Mouse (Mus musculus): ENCODE measurements around the gene Ccdc89. TPM values are rescaled to one million over a fixed set of nuclear protein-coding genes. Genes with fewer than 3 reads are reported as not detected.

The Ccdc89 gene
- polyA plus RNA-seq, 1 experiment from 2014 or later = 1.3 TPM

- Histone ChIP-seq H3K9me3 (replicated peaks) (no peaks in the 10 kb centered on the region), H3K27ac (peak overlapping the region; percentile 97), H3K4me1 (peaks cover 12% of the 10 kb centered on the region), H3K36me3 (ENCODE audit: poor library complexity, severe bottlenecking) (0 out of 2 replicates have a peak, but pooled peaks cover 10% of the 10 kb centered on the region), H3K9ac (peak overlapping the region; percentile 98), H3K4me3 (peak overlapping the region; percentile 98), H3K27me3 (no peaks in the 10 kb centered on the region), H3K4me2 (peak overlapping the region; percentile 87)
- peak; percentile 68 for ATAC-seq
- under 1% methylated on average over 87 of the region's 123 CpGs for WGBS
Measured at GRCm38 (mm10) chr7:90443101-90444091, 17.0 kb downstream of the Ccdc89 start.

GRCm38 (mm10) chr7:90444206-90444605, 17.8 kb downstream of the Ccdc89 start:
- H3K27me3 ChIP-seq = no peaks in the 10 kb centered on the region
- peak overlapping the region; percentile 97 for H3K27ac ChIP-seq
- H3K9me3 ChIP-seq (replicated peaks) = no peaks in the 10 kb centered on the region
- H3K4me2 ChIP-seq = peak overlapping the region; percentile 87
- 0 out of 2 replicates have a peak, but pooled peaks cover 10% of the 10 kb centered on the region for H3K36me3 ChIP-seq (ENCODE audit: poor library complexity, severe bottlenecking)
- peak overlapping the region; percentile 98 for H3K4me3 ChIP-seq
- 0% methylated on average over 6 of the region's 6 CpGs for WGBS
- no peak for ATAC-seq
- H3K4me1 ChIP-seq = peaks cover 12% of the 10 kb centered on the region
- peak overlapping the region; percentile 98 for H3K9ac ChIP-seq

DNA sequence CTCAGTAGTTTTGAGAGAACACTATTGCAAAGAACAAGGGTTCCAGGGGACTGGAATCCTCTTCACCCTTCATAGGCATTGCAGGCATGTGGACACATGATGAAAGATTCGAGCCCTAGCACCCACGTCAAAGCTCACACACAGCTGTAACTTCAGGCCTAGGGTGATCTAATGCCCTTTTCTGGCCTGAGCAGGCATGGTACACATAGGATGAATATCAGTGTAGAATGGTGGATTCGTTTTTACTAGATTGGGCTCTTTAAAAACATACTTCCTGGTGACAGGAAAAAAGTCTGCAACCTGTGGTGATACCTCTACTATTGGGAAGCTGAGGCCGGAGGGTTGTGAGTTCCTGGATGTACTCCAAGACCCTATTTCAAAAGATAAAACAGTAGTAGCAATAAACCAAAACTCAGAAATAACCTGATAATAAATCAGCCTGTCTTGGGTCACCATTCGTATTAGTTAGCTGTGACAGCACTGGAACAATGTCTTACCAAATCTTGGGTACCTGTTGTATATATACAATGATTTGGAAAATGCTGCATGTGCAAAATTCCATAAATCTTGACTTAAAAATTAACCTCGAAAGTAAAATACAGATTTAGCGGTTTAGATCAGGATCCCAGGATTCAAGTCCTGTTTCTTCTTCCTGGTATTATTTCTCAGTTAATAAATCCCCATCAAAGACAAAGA, 29.9 kb downstream of the Ccdc89 start:
- ATAC-seq = no peak
- Histone ChIP-seq H3K9me3 (replicated peaks) (no peaks in the 10 kb centered on the region), H3K36me3 (ENCODE audit: poor library complexity, severe bottlenecking) (peaks cover 29% of the 10 kb centered on the region), H3K27ac (peak overlapping the region; percentile 83), H3K4me1 (peaks cover 10% of the 10 kb centered on the region), H3K4me2 (peak overlapping the region; percentile 58), H3K27me3 (no peaks in the 10 kb centered on the region), H3K4me3 (peak overlapping the region; percentile 63), H3K9ac (peak overlapping the region; percentile 72)
- WGBS = 40% methylated on average over 7 of the region's 7 CpGs

- Histone ChIP-seq H3K4me1 (peaks cover 10% of the 10 kb centered on the region), H3K4me3 (peak within 1 kb of the TSS; percentile 63), H3K9ac (peak within 1 kb of the TSS; percentile 72), H3K36me3 (ENCODE audit: poor library complexity, severe bottlenecking) (peaks cover 22% of the 10 kb centered on the region), H3K4me2 (peak within 1 kb of the TSS; percentile 58), H3K27me3 (0 out of 2 replicates have a peak, but pooled peaks cover 2% of the 10 kb centered on the region), H3K9me3 (replicated peaks) (no peaks in the 10 kb centered on the region), H3K27ac (peak within 1 kb of the TSS; percentile 83)
- peak; percentile 99 for ATAC-seq
- WGBS = under 1% methylated on average over 41 of the region's 41 CpGs
Measured at GRCm38 (mm10) chr7:90456845-90457468, 30.6 kb downstream of the Ccdc89 start, which contains the start of gene Tmem126a. Gene Tmem126a, minus strand, starts transcription at chr7:90457229.

GRCm38 (mm10) chr7:90457517-90457916, 31.1 kb downstream of the Ccdc89 start:
- Histone ChIP-seq H3K4me2 (peak overlapping the region; percentile 58), H3K4me1 (peaks cover 10% of the 10 kb centered on the region), H3K36me3 (ENCODE audit: poor library complexity, severe bottlenecking) (peaks cover 17% of the 10 kb centered on the region), H3K27ac (peak overlapping the region; percentile 83), H3K9ac (peak overlapping the region; percentile 72), H3K9me3 (replicated peaks) (no peaks in the 10 kb centered on the region), H3K27me3 (0 out of 2 replicates have a peak, but pooled peaks cover 2% of the 10 kb centered on the region), H3K4me3 (peak overlapping the region; percentile 63)
- WGBS = 20% methylated on average over 10 of the region's 10 CpGs
- peak; percentile 71 for ATAC-seq

DNA sequence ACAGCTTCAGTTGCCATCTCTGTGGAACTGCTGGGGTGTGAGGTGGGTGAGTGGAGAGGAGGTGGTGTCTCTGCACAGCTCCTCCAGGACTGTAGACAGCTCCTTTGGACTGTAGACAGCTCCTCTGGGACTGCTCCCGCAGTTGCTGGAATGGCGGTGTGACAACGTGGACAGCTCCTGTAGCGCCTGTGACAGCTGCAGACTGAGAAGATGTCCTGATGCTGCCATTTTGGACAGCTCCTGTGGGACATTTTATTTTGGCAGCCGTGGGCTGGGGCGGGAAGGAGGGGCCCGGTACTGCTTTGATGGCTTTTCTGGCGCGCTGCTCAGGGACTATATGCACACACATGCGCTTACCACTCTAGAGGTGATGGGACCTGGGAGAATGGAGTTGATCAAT, 34.0 kb downstream of the Ccdc89 start:
- Histone ChIP-seq H3K9me3 (replicated peaks) (no peaks in the 10 kb centered on the region), H3K4me1 (peaks cover 10% of the 10 kb centered on the region), H3K9ac (no peak overlapping the region), H3K4me2 (no peak overlapping the region), H3K4me3 (no peak overlapping the region), H3K27ac (no peak overlapping the region), H3K27me3 (0 out of 2 replicates have a peak, but pooled peaks cover 2% of the 10 kb centered on the region), H3K36me3 (ENCODE audit: poor library complexity, severe bottlenecking) (no peaks in the 10 kb centered on the region)
- no peak for ATAC-seq
- 67% methylated on average over 10 of the region's 10 CpGs for WGBS

GRCm38 (mm10) chr7:90460930-90461329, 34.6 kb downstream of the Ccdc89 start:
- Histone ChIP-seq H3K4me2 (no peak overlapping the region), H3K4me3 (no peak overlapping the region), H3K27me3 (0 out of 2 replicates have a peak, but pooled peaks cover 2% of the 10 kb centered on the region), H3K4me1 (peaks cover 6% of the 10 kb centered on the region), H3K9me3 (replicated peaks) (no peaks in the 10 kb centered on the region), H3K9ac (no peak overlapping the region), H3K36me3 (ENCODE audit: poor library complexity, severe bottlenecking) (no peaks in the 10 kb centered on the region), H3K27ac (no peak overlapping the region)
- no peak for ATAC-seq
- WGBS = 24% methylated on average over 14 of the region's 14 CpGs

DNA sequence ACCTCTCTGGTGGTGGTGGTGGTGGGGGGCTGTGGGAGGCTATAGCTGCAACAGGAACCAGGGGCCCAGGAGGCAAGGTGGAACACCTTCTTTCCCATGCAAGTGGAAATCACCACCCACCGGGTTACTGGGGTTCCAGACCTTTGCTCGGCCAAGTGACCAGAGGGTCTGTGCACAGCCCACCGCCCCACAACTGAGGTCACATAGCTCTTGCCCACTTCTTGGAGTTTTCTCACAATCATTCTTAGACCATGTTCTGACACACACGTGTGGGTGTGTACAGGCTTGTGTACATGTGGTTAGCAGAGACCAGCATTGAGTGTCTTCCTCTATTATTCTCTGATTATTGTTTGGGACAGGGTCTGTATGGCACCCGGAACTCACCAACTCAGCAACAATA, 35.1 kb downstream of the Ccdc89 start:
- WGBS = 95% methylated on average over 5 of the region's 5 CpGs
- Histone ChIP-seq H3K9me3 (replicated peaks) (no peaks in the 10 kb centered on the region), H3K36me3 (ENCODE audit: poor library complexity, severe bottlenecking) (peaks cover 3% of the 10 kb centered on the region; the same call in 1 of the 2 replicates), H3K4me3 (no peak overlapping the region), H3K4me2 (no peak overlapping the region), H3K27ac (no peak overlapping the region), H3K9ac (no peak overlapping the region), H3K4me1 (peaks cover under 1% of the 10 kb centered on the region; the same call in 1 of the 2 replicates), H3K27me3 (0 out of 2 replicates have a peak, but pooled peaks cover 2% of the 10 kb centered on the region)
- ATAC-seq = no peak

DNA sequence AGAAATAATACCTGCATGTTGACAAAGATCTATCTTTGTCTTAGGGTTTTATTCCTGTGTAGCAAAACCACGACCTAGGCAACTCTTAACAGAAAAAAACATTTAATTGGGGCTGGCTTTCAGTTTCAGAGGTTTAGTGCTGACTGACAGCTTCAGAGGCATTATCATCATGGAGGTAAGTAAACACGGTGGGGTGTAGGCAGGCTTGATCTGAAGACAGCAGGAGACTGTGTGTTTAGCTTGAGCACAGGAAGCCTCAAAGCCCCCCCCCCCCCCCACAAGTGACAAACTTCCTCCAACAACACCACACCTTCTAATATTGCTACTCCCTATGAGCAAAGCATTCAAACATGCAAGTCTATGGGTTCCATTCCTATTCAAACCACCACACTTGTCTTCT, 47.1 kb downstream of the Ccdc89 start:
- H3K36me3 ChIP-seq (ENCODE audit: poor library complexity, severe bottlenecking) = peaks cover 16% of the 10 kb centered on the region
- H3K4me3 ChIP-seq = no peak overlapping the region
- H3K27me3 ChIP-seq = no peaks in the 10 kb centered on the region
- no peak for ATAC-seq
- 74% methylated on average over 2 of the region's 2 CpGs for WGBS
- no peak overlapping the region for H3K9ac ChIP-seq
- H3K4me2 ChIP-seq = no peak overlapping the region
- H3K27ac ChIP-seq = no peak overlapping the region
- H3K4me1 ChIP-seq = peaks cover 16% of the 10 kb centered on the region
- no peaks in the 10 kb centered on the region for H3K9me3 ChIP-seq (replicated peaks)

- H3K4me1 ChIP-seq = peaks cover 16% of the 10 kb centered on the region
- no peaks in the 10 kb centered on the region for H3K27me3 ChIP-seq
- ATAC-seq = peak; percentile 100
- H3K36me3 ChIP-seq (ENCODE audit: poor library complexity, severe bottlenecking) = no peaks in the 10 kb centered on the region
- peak within 1 kb of the TSS; percentile 74 for H3K9ac ChIP-seq
- peak within 1 kb of the TSS; percentile 77 for H3K4me2 ChIP-seq
- under 1% methylated on average over 36 of the region's 36 CpGs for WGBS
- peak within 1 kb of the TSS; percentile 54 for H3K27ac ChIP-seq
- H3K9me3 ChIP-seq (replicated peaks) = no peaks in the 10 kb centered on the region
- peak within 1 kb of the TSS; percentile 65 for H3K4me3 ChIP-seq
Measured at GRCm38 (mm10) chr7:90475793-90476312, 49.5 kb downstream of the Ccdc89 start, which contains the start of gene Tmem126b. Gene Tmem126b, minus strand, starts transcription at chr7:90476001.
